Mouse (Mus musculus) neural tube, embryonic 11.5 days (tissue): Measurements from ENCODE around the gene Acap3. TPM values are rescaled to one million over a fixed set of nuclear protein-coding genes. Genes with fewer than 3 reads are reported as not detected.

Experiments
- ATAC-seq: fragments of 200-750 bp; cut with Nextera tagmentation; 2 replicates; pipeline ENCODE4 v1.8.0; 2017; ENCODE audit warnings: moderate number of reproducible peaks, mild to moderate bottlenecking, moderate TSS enrichment, moderate library complexity; ENCODE audit not compliant: insufficient read depth, low FRiP score, low TSS enrichment
- DNase-seq: peaks from one replicate; pipeline ENCODE4 v3.0.0-alpha.2; 2015; ENCODE audit warnings: low spot score
- H3K27ac ChIP-seq: fragments of 300-500 bp; sonication (generic); 2 replicates; pipeline ENCODE4 v1.5.1; 2014; ENCODE audit warnings: low read depth, mild to moderate bottlenecking, low read length
- H3K27me3 ChIP-seq: fragments of 300-500 bp; sonication (generic); 2 replicates; pipeline ENCODE4 v1.6.1; 2014; ENCODE audit warnings: mild to moderate bottlenecking, low read length, mixed read lengths; ENCODE audit not compliant: control insufficient read depth, insufficient read depth
- H3K36me3 ChIP-seq: fragments of 300-500 bp; sonication (generic); 2 replicates; pipeline ENCODE4 v1.6.1; 2014; ENCODE audit warnings: mild to moderate bottlenecking, low read length, moderate library complexity, mixed read lengths; ENCODE audit not compliant: control insufficient read depth, insufficient read depth
- H3K4me1 ChIP-seq: fragments of 300-500 bp; sonication (generic); 2 replicates; pipeline ENCODE4 v1.6.1; 2014; ENCODE audit warnings: low read length, mixed read lengths; ENCODE audit not compliant: control insufficient read depth, insufficient read depth
- H3K4me2 ChIP-seq: fragments of 300-500 bp; sonication (generic); 2 replicates; pipeline ENCODE4 v1.6.1; 2014; ENCODE audit warnings: low read depth, mild to moderate bottlenecking, moderate library complexity
- H3K4me3 ChIP-seq: fragments of 300-500 bp; sonication (generic); 2 replicates; pipeline ENCODE4 v1.5.1; 2014; ENCODE audit warnings: low read depth, low read length
- H3K9ac ChIP-seq: fragments of 300-500 bp; sonication (generic); 2 replicates; pipeline ENCODE4 v1.6.1; 2014; ENCODE audit warnings: mild to moderate bottlenecking, low read length
- H3K9me3 ChIP-seq: fragments of 300-500 bp; sonication (generic); 2 replicates; pipeline ENCODE4 v1.6.1; 2016; ENCODE audit warnings: low read length; ENCODE audit not compliant: control insufficient read depth
- WGBS: fragments of 180-500 bp; shearing (Covaris S2); extraction: QIAGEN DNeasy Blood & Tissue Kit; methylation state at CpG from one replicate; pipeline ENCODE4 v1.1.7; 2014; 5-methylcytosine and 5-hydroxymethylcytosine counted together
- polyA plus RNA-seq: library from polyadenylated mRNA; unstranded; fragments of >200 nt; fragmentation: Nextera tagmentation; extraction: Ambion mirVana; gene quantifications from 2 replicates; pipeline ENCODE4 v1.2.1, GENCODE M21; 2014

The Acap3 gene
- polyA plus RNA-seq, 1 experiment from 2014 or later = 45.4 TPM

DNA sequence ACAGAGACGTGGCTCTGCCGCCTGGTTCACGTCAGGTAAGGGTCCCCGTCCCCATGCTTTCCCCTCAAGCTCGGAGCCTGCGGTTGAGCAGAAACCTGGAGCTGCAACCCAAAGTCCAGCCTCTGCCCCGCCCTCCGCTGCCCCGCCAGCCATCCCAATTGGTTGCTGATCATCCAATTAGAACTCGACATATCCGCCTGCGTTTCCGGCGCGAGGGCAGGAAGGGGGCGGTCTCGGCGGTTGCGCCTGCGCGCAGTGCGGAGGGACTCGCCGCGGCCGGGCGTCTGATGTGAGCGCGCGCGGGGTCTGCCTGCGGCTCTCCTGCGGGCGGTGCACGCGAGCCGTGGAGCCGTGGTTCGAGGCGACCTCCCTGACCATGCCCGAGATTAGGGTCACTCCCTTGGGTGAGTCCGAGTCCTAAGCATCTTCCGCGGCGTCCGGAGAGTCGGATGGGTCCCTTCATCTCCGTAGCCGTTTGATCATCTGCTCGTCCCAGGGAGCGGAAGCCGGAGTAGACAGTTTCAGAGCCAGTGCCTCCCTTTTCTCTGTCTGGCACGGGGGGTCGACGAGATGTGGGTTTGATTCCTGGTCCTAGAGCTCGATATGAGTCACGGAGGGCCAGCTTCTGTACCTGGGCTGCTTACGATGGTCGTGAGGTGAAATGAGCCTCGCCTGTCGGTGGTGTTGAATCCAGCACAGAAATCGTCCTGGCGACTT is 22.1 kb upstream of the Acap3 start, which contains the start of the genes Cptp and Ints11:
TSS of gene Cptp (minus strand) at position 124 of the 717 bp plus-strand sequence.
TSS of gene Ints11 (plus strand) at position 230 of the 717 bp plus-strand sequence.
- Histone ChIP-seq H3K27ac (no peak within 1 kb of the TSS), H3K36me3 (peaks cover 10% of the 10 kb centered on the region), H3K9me3 (no peaks in the 10 kb centered on the region), H3K4me3 (peak within 1 kb of the TSS; percentile 75), H3K4me1 (peaks cover 5% of the 10 kb centered on the region), H3K9ac (peak within 1 kb of the TSS; percentile 83), H3K4me2 (peak within 1 kb of the TSS; percentile 97), H3K27me3 (no peaks in the 10 kb centered on the region)
- DNase-seq = peak; percentile 96
- peak; percentile 94 for ATAC-seq
- WGBS = under 1% methylated on average over 63 of the region's 63 CpGs

DNA sequence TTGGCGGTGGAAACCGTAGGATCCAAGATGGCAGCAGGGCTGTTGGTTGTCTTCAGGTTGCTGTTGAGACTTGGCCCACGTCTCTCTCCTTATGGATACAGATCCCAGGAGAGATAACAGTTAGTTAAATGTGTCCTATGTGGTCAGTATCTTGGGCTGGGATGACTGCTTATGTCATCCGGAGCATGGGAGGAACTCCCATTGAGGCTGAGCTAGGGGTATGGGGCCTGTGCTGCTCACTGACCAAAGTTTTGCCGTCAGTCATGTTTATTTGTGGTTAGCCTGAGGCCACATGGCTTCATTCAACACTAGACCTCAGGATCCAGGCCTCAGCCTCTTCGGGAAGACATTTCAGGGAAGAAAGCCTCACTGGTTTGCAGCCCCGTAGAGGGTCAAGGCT is 20.2 kb upstream of the Acap3 start:
- peaks cover 14% of the 10 kb centered on the region for H3K36me3 ChIP-seq
- no peak overlapping the region for H3K9ac ChIP-seq
- H3K4me3 ChIP-seq = no peak overlapping the region

GRCm38 (mm10) chr4:155883587-155883986 is 8.0 kb upstream of the Acap3 start:
- Histone ChIP-seq H3K4me3 (no peak overlapping the region), H3K27me3 (no peaks in the 10 kb centered on the region), H3K36me3 (peaks cover 12% of the 10 kb centered on the region), H3K4me1 (no peaks in the 10 kb centered on the region), H3K9me3 (no peaks in the 10 kb centered on the region), H3K4me2 (no peak overlapping the region), H3K27ac (no peak overlapping the region), H3K9ac (no peak overlapping the region)
- DNase-seq (no peak), ATAC-seq (no peak)
- 87% methylated on average over 3 of the region's 3 CpGs for WGBS

More for the DNA sequence above, 20.2 kb upstream of the Acap3 start:
- ATAC-seq (no peak), DNase-seq (no peak)
- peaks cover 5% of the 10 kb centered on the region for H3K4me1 ChIP-seq
- WGBS = 92% methylated on average over 7 of the region's 7 CpGs
- no peaks in the 10 kb centered on the region for H3K9me3 ChIP-seq
- no peaks in the 10 kb centered on the region for H3K27me3 ChIP-seq
- no peak overlapping the region for H3K27ac ChIP-seq
- H3K4me2 ChIP-seq = no peak overlapping the region

DNA sequence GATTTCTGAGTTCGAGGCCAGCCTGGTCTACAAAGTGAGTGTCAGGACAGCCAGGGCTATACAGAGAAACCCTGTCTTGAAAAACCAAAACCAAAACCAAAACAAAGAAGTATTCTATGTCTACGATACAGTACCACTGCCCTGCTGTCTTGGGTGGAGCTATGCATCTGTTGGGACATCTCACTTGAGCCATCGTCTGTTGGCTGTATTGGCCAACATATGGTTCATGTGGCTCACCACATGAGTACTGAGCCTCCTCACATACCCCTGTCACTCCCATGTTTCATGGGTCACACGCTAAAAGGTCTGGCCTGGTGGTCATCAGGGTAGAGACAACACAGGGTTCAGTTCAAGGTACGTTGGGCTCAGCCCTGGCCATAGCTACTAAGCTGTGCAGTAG is 5.3 kb upstream of the Acap3 start:
- no peak overlapping the region for H3K4me2 ChIP-seq
- H3K9me3 ChIP-seq = no peaks in the 10 kb centered on the region
- DNase-seq (no peak), ATAC-seq (no peak)
- H3K4me1 ChIP-seq = peaks cover 8% of the 10 kb centered on the region; the same call in 1 of the 2 replicates
- H3K27me3 ChIP-seq = no peaks in the 10 kb centered on the region
- no peak overlapping the region for H3K9ac ChIP-seq
- no peak overlapping the region for H3K27ac ChIP-seq
- H3K36me3 ChIP-seq = peaks cover 13% of the 10 kb centered on the region
- 91% methylated on average over 5 of the region's 5 CpGs for WGBS
- H3K4me3 ChIP-seq = no peak overlapping the region

DNA sequence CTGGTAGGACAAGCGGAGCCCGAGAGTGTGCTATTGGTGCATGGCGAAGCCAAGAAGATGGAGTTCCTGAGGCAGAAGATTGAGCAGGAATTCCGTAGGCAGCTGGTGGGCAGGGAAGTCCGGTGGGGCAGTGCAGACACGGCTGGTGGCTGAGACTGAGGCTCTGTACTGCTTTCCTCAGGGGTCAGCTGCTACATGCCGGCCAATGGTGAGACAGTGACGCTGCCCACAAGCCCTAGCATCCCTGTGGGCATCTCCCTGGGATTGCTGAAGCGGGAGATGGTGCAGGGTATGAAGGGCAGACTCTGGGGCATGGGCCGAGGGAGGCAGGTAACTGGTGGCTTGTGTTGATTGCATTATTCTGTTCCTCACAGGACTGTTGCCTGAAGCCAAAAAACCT is 3.9 kb upstream of the Acap3 start:
- Histone ChIP-seq H3K4me3 (no peak overlapping the region), H3K9me3 (no peaks in the 10 kb centered on the region), H3K36me3 (peaks cover 13% of the 10 kb centered on the region), H3K9ac (no peak overlapping the region), H3K4me1 (peaks cover 8% of the 10 kb centered on the region), H3K27me3 (no peaks in the 10 kb centered on the region), H3K4me2 (no peak overlapping the region), H3K27ac (no peak overlapping the region)
- no peak for ATAC-seq
- WGBS = 88% methylated on average over 10 of the region's 10 CpGs
- DNase-seq = no peak

DNA sequence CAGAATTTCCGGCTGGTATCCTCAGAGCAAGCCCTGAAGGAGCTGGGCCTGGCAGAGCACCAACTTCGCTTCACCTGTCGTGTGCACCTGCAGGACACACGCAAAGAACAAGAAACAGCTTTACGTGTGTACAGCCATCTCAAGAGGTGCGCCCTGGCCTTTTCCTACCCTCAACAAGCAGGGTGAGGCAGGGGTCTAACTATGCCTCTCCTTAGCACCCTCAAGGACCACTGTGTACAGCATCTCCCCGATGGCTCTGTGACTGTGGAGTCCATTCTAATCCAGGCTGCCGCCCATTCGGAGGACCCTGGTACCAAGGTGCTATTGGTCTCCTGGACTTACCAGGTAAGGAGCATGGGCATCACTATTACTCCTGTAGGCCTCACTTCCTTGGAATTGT is 3.4 kb upstream of the Acap3 start:
- 93% methylated on average over 9 of the region's 9 CpGs for WGBS
- no peak overlapping the region for H3K4me3 ChIP-seq
- H3K4me1 ChIP-seq = peaks cover 10% of the 10 kb centered on the region
- H3K4me2 ChIP-seq = no peak overlapping the region
- no peak overlapping the region for H3K27ac ChIP-seq
- no peaks in the 10 kb centered on the region for H3K27me3 ChIP-seq
- no peak overlapping the region for H3K9ac ChIP-seq
- peaks cover 13% of the 10 kb centered on the region for H3K36me3 ChIP-seq
- ATAC-seq (no peak), DNase-seq (no peak)
- no peaks in the 10 kb centered on the region for H3K9me3 ChIP-seq

DNA sequence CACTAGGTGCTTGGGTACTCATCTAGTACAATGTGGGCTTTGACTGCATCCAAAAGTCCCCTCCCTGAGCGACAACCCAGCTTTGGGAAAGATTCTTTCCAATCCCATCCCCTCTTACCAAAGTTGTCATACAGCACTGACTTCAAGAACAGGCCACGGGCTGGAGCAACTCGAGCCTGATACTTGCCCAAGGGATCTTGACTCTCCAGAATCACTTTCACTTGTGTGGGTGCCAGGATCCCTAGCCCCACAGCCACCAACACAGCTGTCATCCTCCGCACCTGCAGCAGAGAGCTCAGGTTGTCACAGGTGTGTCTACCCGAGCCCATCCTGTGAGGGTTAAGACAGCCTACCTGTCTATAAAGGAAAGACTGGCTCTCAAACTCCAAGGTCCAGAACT is 2.3 kb upstream of the Acap3 start:
- no peak overlapping the region for H3K4me2 ChIP-seq
- no peaks in the 10 kb centered on the region for H3K9me3 ChIP-seq
- no peak overlapping the region for H3K9ac ChIP-seq
- H3K27me3 ChIP-seq = no peaks in the 10 kb centered on the region
- peaks cover 19% of the 10 kb centered on the region for H3K4me1 ChIP-seq
- DNase-seq = no peak
- 87% methylated on average over 5 of the region's 5 CpGs for WGBS
- H3K36me3 ChIP-seq = peaks cover 13% of the 10 kb centered on the region
- no peak overlapping the region for H3K27ac ChIP-seq
- no peak for ATAC-seq
- no peak overlapping the region for H3K4me3 ChIP-seq

GRCm38 (mm10) chr4:155891011-155891471 is 581 bp upstream of the Acap3 start:
- ATAC-seq = no peak
- H3K4me1 ChIP-seq = peaks cover 27% of the 10 kb centered on the region
- H3K9ac ChIP-seq = peak overlapping the region; percentile 88
- H3K4me3 ChIP-seq = peak overlapping the region; percentile 90
- peaks cover 13% of the 10 kb centered on the region for H3K36me3 ChIP-seq
- under 1% methylated on average over 34 of the region's 34 CpGs for WGBS
- no peak overlapping the region; the same call in 1 of the 2 replicates for H3K27ac ChIP-seq
- H3K4me2 ChIP-seq = peak overlapping the region; percentile 98
- H3K9me3 ChIP-seq = no peaks in the 10 kb centered on the region
- DNase-seq = no peak
- no peaks in the 10 kb centered on the region for H3K27me3 ChIP-seq

DNA sequence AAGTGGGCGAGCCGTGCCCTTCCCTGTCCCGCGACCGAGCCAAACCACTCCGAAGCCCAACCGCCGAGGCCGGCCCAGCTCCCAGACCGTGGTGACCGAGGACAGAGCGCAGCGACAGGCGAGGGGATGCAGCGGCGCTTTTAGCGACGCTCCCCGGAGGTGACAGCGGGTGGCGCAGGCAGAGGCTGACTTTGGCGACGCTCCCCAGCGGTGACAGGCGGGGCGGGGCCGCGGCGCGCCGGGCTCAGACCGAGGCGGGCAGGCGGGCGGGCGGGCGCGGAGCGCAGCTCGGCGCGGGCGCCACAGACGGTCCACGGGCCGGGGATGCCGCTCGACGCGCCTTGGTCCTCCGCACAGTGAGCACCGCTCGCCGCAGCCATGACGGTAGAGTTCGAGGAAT is 395 bp downstream of the Acap3 start:
- WGBS = 0% methylated on average over 33 of the region's 56 CpGs
- Histone ChIP-seq H3K36me3 (peaks cover 12% of the 10 kb centered on the region), H3K27me3 (no peaks in the 10 kb centered on the region), H3K9me3 (no peaks in the 10 kb centered on the region), H3K9ac (peak overlapping the region; percentile 88), H3K4me2 (peak overlapping the region; percentile 98), H3K27ac (peak overlapping the region; percentile 96), H3K4me3 (peak overlapping the region; percentile 90), H3K4me1 (peaks cover 27% of the 10 kb centered on the region)
- ATAC-seq = peak; percentile 89
- peak; percentile 90 for DNase-seq
